Mouse (Mus musculus): ENCODE measurements around the gene Cobl.

Gene Cobl

GRCm38 (mm10) chr11:12394701-12395100 lies 70.1 kb downstream of the Cobl start:
- in situ Hi-C loops (cut with MboI; ENCODE audit: low sequenced_read_pairs) = no loop called here

- in situ Hi-C loops (cut with MboI; ENCODE audit: low sequenced_read_pairs) = no loop called here
Observed at GRCm38 (mm10) chr11:12394151-12394550, 70.6 kb downstream of the Cobl start.

- in situ Hi-C loops (cut with MboI; ENCODE audit: low sequenced_read_pairs) = no loop called here
Observed at GRCm38 (mm10) chr11:12384826-12385225, 79.9 kb downstream of the Cobl start.

- in situ Hi-C loops (cut with MboI; ENCODE audit: low sequenced_read_pairs) = no loop called here
Observed at GRCm38 (mm10) chr11:12382991-12383390, 81.8 kb downstream of the Cobl start.

GRCm38 (mm10) chr11:12381096-12381495 lies 83.7 kb downstream of the Cobl start:
- in situ Hi-C loops (cut with MboI; ENCODE audit: low sequenced_read_pairs) = no loop called here

GRCm38 (mm10) chr11:12376628-12377027 lies 88.1 kb downstream of the Cobl start:
- in situ Hi-C loops (cut with MboI; ENCODE audit: low sequenced_read_pairs) = no loop called here

GRCm38 (mm10) chr11:12373106-12374098 lies 91.4 kb downstream of the Cobl start:
- in situ Hi-C loops (cut with MboI; ENCODE audit: low sequenced_read_pairs) = no loop called here

- in situ Hi-C loops (cut with MboI; ENCODE audit: low sequenced_read_pairs) = no loop called here
Observed at GRCm38 (mm10) chr11:12370957-12371356, 93.8 kb downstream of the Cobl start.

GRCm38 (mm10) chr11:12367426-12368178 lies 97.2 kb downstream of the Cobl start:
- in situ Hi-C loops (cut with MboI; ENCODE audit: low sequenced_read_pairs) = no loop called here

GRCm38 (mm10) chr11:12359336-12360000 lies 105.3 kb downstream of the Cobl start:
- in situ Hi-C loops (cut with MboI; ENCODE audit: low sequenced_read_pairs) = no loop called here

- in situ Hi-C loops (cut with MboI; ENCODE audit: low sequenced_read_pairs) = no loop called here
Observed at GRCm38 (mm10) chr11:12358602-12359001, 106.2 kb downstream of the Cobl start.

GRCm38 (mm10) chr11:12355681-12356080 lies 109.1 kb downstream of the Cobl start:
- in situ Hi-C loops (cut with MboI; ENCODE audit: low sequenced_read_pairs) = no loop called here

GRCm38 (mm10) chr11:12350986-12351546 lies 113.7 kb downstream of the Cobl start:
- in situ Hi-C loops (cut with MboI; ENCODE audit: low sequenced_read_pairs) = no loop called here

- in situ Hi-C loops (cut with MboI; ENCODE audit: low sequenced_read_pairs) = no loop called here
Observed at GRCm38 (mm10) chr11:12350086-12350485, 114.7 kb downstream of the Cobl start.

- in situ Hi-C loops (cut with MboI; ENCODE audit: low sequenced_read_pairs) = no loop called here
Observed at GRCm38 (mm10) chr11:12346486-12346885, 118.3 kb downstream of the Cobl start.

- in situ Hi-C loops (cut with MboI; ENCODE audit: low sequenced_read_pairs) = no loop called here
Observed at GRCm38 (mm10) chr11:12343686-12344085, 121.1 kb downstream of the Cobl start.

- in situ Hi-C loops (cut with MboI; ENCODE audit: low sequenced_read_pairs) = no loop called here
Observed at GRCm38 (mm10) chr11:12340697-12341096, 124.1 kb downstream of the Cobl start.

GRCm38 (mm10) chr11:12336145-12336544 lies 128.6 kb downstream of the Cobl start:
- in situ Hi-C loops (cut with MboI; ENCODE audit: low sequenced_read_pairs) = no loop called here

GRCm38 (mm10) chr11:12331997-12332396 lies 132.8 kb downstream of the Cobl start:
- in situ Hi-C loops (cut with MboI; ENCODE audit: low sequenced_read_pairs) = no loop called here

GRCm38 (mm10) chr11:12321445-12321844 lies 143.3 kb downstream of the Cobl start:
- in situ Hi-C loops (cut with MboI; ENCODE audit: low sequenced_read_pairs) = no loop called here

GRCm38 (mm10) chr11:12319318-12319717 lies 145.4 kb downstream of the Cobl start:
- in situ Hi-C loops (cut with MboI; ENCODE audit: low sequenced_read_pairs) = no loop called here
